Mouse (Mus musculus) right cerebral cortex, postnatal 25 days (tissue): ENCODE data around the gene Kcnk10.
A peak's percentile ranks its signal among the peaks of the same experiment; 100 is the strongest.
"Not testable (repeated sequence)": the region's sequence is repeated elsewhere in the genome, so short reads cannot be mapped to it uniquely, and the experiment has no call there.

ENCODE experiments used
- DNase-seq: peaks from one replicate; pipeline ENCODE4 v3.0.0; 2022

Kcnk10 gene

DNA sequence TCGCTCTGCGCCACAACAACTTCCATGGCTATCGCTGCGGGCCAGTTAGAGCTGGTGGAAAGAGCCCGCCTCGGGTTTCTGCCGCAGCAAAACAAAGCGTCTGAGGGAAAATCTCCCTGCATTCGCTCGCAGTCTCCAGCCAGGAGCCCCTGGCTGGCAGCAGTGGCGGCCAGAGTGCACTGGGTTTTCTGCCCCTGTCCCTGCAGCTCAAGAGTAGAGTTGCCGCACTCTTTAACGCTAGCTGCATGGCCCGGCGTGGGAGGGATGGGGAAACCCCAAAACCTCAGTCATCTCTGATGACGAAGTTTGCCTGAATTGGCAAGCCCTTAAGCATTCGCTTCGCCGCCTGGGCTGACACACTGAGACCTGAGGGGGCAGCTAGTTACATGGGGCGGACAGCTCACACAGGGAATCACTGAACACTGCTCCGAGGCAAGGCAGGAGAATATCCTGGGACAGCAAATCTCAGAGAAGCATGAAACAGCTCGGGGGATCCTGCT is at the start of gene Kcnk10:
Gene Kcnk10, minus strand, starts transcription at position 450 of the 500 bp plus-strand sequence.
- peak; percentile 43 for DNase-seq

DNA sequence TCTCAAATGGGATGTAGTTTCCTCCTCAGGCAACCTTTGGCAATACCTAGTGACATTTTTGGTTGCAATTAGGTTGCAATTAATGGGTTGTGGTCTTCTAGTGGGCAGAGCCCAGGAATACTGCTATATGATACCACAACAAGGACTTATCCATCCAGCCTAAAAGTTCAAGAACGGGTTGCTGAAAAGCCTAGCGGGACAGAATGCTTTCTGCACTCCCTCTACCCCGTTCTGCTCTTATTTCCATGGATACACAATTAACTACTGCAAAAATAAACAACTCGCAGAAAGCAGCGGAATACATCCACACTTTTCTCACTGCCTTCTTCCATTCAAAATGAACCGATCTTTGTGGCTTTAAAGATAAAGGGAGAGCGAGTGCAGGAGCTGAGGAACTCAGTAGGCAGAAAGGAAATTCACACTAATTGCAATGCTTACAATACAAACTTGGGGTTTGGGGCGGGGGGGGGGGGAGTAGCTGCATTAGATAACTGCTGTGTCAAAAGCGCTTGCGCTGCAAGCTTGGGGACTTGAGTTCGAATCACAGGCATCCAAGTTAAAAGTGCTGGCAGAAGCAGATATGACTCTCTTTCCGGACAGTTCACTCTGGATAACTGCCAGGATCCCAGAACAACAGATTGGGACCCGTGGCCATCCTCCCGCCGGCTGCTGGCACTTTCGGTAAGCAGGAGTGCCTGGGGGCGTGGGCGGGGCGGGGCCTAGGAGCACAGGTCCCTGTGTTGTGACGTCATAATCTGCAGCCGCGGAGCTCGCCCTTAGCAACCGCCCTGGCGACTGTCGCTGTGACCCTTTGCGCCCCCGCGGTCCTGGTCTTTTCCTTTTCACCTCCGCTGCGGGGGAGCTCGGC is 49.5 kb upstream of the Kcnk10 start, which contains the start of gene Spata7:
Gene Spata7, plus strand, starts transcription at position 766 of the 868 bp plus-strand sequence.
- peak; percentile 88 for DNase-seq

- DNase-seq: not testable (repeated sequence)
These were observed 45.2 kb upstream of the Kcnk10 start for GRCm38 (mm10) chr12:98623266-98623665.

- not testable (repeated sequence) for DNase-seq
These were observed 42.8 kb upstream of the Kcnk10 start for GRCm38 (mm10) chr12:98620922-98621321.

GRCm38 (mm10) chr12:98619496-98619895 is 41.4 kb upstream of the Kcnk10 start:
- no peak for DNase-seq

DNA sequence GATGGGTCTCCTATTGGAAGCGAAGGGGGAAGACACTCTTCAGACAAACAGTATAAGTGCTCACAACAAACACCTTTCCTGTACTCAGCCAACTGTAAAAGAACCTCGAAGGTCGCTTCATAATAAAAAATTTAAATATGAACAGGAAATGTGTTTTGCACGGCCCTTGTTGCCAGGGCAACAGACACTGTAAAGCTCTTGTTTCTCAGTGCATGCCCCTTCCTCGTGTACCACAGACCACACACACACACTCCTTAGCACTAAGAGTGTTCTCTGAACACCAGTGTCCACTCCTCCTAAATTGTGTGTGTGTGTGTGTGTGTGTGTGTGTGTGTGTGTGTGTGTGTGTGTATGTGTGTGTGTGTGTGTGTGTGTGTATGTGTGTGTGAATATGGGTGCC is 37.6 kb upstream of the Kcnk10 start:
- no peak for DNase-seq

- no peak for DNase-seq
These were observed 36.9 kb upstream of the Kcnk10 start for GRCm38 (mm10) chr12:98614910-98615508.

DNA sequence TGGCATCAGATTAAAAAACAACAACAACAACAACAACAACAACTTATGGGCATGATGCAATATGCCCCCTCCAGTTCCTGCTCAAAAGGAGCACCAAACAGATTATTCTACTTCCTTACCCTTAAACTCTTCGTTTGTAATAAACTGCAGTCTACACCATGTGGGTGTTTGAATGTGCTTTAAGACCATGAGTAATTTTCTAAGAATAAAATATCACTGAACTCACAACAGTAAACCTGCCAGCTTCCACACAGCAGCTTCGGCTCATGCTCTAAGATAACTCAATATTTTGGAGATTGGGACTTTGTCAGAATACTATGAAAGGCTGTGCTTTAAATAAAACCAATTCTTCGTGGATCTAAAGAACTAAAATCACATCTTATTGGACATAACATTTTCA is 32.2 kb upstream of the Kcnk10 start:
- DNase-seq: no peak

GRCm38 (mm10) chr12:98606595-98607290 is 28.6 kb upstream of the Kcnk10 start:
- no peak for DNase-seq

DNA sequence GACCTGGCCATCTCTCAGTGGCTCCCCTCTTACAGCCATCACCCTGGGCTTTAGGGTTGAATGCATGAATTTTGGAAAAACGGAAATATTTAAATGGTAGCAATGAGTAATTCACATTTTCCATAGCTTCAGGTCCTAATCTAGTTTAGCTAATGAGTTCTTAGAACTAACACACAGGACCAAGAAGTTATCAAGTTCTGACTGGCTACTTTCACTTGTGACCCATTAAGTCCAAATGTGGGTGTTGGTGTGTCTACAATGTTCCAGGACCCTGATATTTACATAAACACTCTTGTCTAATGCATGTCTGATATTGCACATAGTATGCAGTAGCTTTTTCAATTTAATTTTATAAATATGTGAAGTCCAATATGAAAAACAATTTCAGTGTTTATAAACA is 27.2 kb upstream of the Kcnk10 start:
- no peak for DNase-seq

DNA sequence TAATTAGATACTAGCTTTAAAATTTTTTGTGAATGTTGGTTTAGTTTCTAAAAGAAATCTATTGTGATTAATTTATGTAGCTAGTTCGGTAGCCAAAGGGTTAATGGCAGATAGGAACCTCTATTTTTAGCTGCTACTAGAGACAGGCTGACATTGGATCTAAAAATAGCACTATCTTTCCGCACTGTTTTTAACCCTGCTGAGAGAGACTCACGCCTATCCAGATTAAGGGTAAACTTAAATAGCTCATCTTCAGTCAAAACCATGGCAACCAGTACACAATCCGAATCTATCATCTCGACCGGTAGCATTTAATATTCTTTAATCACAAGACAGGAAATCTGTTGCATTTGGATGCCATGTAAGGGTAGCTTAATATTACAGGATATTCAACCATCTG is 24.0 kb upstream of the Kcnk10 start:
- no peak for DNase-seq

DNA sequence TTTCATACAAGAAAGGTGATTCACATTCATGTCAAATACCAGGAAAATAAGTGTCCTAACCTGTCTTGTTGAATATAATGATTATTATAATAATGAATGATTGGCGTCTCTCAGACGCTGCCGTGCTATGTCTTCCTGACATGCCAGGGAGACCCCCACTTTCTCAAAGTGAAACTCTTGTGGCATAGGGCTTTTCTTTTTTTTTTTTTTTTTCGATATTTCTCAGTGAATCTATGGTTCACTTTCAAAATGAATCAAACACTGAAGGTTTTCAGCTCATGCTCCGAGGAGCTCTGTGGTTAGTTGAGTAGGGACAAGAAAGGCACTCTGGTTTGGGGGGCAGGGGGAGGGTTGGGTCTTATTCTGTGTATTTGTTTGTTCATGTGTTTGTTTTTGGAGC is 22.8 kb upstream of the Kcnk10 start:
- DNase-seq: no peak

DNA sequence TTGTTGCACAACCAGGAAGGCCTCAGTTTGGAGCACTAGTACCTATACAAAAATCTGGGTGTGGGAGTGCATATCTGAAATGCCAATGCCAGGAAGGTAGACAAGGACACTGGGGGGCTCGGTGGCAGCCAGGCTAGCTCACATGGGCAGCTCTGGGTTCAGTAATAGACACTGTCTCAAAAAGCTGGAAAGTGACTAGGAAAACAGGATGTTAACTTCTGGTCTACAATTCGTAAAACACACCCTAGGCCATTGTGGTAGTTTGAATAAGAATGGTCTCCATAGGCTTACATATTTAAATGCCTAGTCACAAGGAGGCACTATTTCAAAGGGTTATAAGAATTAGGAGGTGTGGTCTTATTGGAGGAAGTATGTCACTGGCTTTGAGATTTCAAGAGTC is 12.9 kb upstream of the Kcnk10 start:
- DNase-seq: no peak

- no peak for DNase-seq
These were observed 10.5 kb upstream of the Kcnk10 start for GRCm38 (mm10) chr12:98588573-98588972.

DNA sequence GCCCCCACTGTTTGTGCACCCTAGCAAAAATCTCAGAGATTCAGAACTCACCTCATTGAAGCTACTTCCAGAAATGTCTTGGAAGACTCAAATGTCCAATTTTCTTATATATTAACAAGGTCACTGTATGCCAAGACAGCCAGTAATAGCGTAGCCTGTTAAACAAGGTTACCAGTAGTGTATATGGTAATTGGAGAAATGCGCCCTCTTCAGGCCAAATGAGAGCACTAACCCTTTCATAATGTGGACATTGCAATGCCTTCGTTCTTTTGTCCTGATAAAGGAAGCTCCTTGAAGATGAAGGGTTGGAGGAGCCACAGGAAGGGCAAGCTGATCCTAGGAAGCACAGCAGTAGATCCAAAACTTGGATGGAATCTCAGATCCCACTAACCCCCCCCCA is 7.2 kb upstream of the Kcnk10 start:
- no peak for DNase-seq

- no peak for DNase-seq
These were observed 2.1 kb downstream of the Kcnk10 start for GRCm38 (mm10) chr12:98575942-98576550.

- no peak for DNase-seq
These were observed 2.8 kb downstream of the Kcnk10 start for GRCm38 (mm10) chr12:98575195-98575887.

DNA sequence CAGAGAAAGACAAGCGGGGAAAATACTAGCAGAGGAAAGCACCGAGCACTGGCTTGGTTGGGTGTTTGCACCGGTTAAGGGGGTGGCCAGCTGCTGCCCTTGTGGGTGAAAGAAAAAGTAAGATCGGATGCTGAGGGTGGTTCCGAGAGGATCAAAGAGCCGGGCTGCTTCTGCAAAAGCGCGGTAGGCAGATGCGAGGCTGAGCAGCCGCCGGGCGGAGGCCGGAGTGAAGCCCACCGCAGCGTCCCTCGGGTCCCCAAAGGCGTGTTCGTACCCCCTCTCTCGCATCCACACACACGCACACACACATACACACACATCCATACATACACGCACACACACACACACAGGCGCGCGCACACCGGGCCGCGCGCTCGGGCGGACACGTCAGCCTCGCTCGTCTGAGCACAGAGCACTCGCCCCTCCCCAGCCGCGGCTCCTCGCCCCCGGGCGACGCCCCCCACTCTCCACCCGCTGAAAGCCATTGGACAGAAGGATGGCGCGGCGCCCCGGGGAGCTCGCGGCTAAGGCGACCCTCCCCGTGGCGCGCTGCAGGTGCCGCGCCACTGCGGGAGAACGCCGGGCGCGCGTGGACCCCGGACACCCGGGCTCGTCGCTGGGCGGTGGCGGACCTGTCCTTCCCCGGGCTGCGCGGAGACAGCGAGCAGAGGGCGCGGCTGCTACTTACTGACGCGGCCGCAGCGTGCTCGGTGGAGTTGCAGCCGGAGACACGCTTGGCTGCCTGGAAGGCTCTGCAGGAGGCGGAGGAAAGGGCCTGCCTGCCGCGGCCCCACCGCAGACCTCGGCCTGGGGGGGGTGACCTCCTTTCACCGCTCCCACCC is 3.5 kb downstream of the Kcnk10 start:
- DNase-seq: peak; percentile 82

DNA sequence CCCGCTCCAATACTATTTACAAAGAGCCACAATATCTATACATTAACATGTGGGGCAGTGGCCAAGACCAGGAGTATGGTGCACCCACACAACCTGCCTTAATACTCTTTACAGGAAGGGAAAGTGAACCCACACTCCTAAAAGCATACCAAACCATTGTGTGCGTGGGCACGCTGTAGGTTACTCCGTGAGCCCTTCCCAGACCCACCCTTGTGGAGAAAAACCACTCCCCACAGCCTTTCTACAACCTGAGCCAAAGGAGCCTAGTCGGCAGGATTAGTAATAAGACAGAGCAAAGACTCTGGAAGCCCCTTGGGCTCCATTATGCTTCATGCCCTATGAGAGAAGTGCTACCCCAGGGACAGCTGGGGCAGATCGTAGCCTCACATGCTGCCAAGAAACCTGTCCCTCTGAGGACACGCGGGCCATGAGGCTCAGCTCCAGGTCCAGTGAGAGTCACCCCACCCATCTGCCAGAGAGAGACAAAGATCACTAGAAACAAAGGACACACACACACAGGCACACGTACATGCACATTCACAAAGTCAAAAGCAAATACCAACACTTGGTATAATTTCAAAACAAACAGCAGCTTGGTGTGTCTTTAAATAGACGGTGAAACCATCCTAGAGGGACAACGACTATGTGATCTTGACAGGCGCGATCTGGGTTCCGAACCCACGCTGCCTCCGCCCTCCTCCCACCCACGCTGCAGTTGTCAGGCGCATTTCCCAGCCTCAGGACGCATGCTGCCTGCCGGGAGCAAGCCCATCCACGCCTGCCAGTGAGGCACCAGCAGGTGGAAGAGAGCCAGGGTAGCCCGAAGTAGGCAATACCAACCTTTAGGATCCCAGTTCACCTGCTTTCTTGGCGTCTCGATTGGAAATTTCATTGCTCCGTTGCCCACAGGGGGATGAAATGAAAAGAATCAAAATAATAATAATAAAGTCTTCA is 4.5 kb downstream of the Kcnk10 start:
- peak; percentile 86 for DNase-seq
